Mouse (Mus musculus) limb, embryonic 13.5 days (tissue): ENCODE measurements around the gene Thrb. TPM values are rescaled to one million over a fixed set of nuclear protein-coding genes. Genes with fewer than 3 reads are reported as not detected.

Source experiments
- ATAC-seq: fragments of 200-750 bp; cut with Nextera tagmentation; 2 replicates; pipeline ENCODE4 v1.8.0; 2017; ENCODE audit warnings: low read depth, moderate number of reproducible peaks, moderate TSS enrichment; ENCODE audit not compliant: low FRiP score
- H3K27ac ChIP-seq: fragments of 300-500 bp; sonication (generic); 2 replicates; pipeline ENCODE4 v1.5.1; 2015; ENCODE audit warnings: inconsistent platforms, mild to moderate bottlenecking, moderate library complexity
- H3K27me3 ChIP-seq: fragments of 300-500 bp; sonication (generic); 2 replicates; pipeline ENCODE4 v1.6.1; 2015; ENCODE audit warnings: mild to moderate bottlenecking, inconsistent platforms
- H3K36me3 ChIP-seq: fragments of 300-500 bp; sonication (generic); 2 replicates; pipeline ENCODE4 v1.6.1; 2015; ENCODE audit warnings: inconsistent platforms, mild to moderate bottlenecking, moderate library complexity
- H3K4me1 ChIP-seq: fragments of 300-500 bp; sonication (generic); 2 replicates; pipeline ENCODE4 v1.6.1; 2015; ENCODE audit warnings: inconsistent platforms
- H3K4me2 ChIP-seq: fragments of 300-500 bp; sonication (generic); replicated peaks from 2 replicates; pipeline ENCODE4 v1.6.1; 2015; ENCODE audit warnings: inconsistent platforms, mild to moderate bottlenecking, moderate library complexity
- H3K4me3 ChIP-seq: fragments of 300-500 bp; sonication (generic); 2 replicates; pipeline ENCODE4 v1.5.1; 2015; ENCODE audit warnings: moderate library complexity, mild to moderate bottlenecking, inconsistent platforms
- H3K9ac ChIP-seq: fragments of 300-500 bp; sonication (generic); 2 replicates; pipeline ENCODE4 v1.6.1; 2015; ENCODE audit warnings: mild to moderate bottlenecking, inconsistent platforms
- H3K9me3 ChIP-seq: fragments of 300-500 bp; sonication (generic); 2 replicates; pipeline ENCODE4 v1.6.1; 2016; ENCODE audit warnings: inconsistent platforms
- WGBS: fragments of 180-500 bp; shearing (Covaris S2); methylation state at CpG from one replicate; pipeline ENCODE4 v1.1.7; 2015; 5-methylcytosine and 5-hydroxymethylcytosine counted together
- polyA plus RNA-seq: library from polyadenylated mRNA; unstranded; fragments of >200 nt; fragmentation: Nextera tagmentation; extraction: Ambion mirVana; gene quantifications from 2 replicates; pipeline ENCODE4 v1.2.1, GENCODE M21; 2015

Gene Thrb
- polyA plus RNA-seq, 1 experiment from 2014 or later = 1.2 TPM

DNA sequence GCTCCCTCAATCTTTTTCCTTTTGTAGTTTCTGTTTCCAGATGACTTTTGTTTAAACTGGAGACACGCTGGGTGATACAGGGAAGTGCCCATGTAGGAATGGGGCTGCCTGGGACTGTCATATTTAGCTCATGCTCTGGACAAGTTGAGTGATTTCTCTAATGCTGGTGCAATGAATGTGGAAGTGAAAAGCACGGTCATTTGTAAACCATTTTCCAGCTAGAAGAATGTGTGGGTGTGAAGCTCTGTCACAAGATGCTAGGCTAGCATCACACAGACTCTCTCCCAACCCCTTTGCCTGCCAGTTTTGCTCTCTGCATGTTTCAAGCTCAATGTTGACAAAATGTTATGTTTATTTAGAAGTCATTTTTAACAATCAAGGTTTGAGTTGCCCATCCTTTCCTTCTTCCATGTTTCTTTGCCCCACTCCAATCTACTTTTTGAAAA lies 83.7 kb downstream of the Thrb start:
- peaks cover 5% of the 10 kb centered on the region; the same call in 1 of the 2 replicates for H3K4me1 ChIP-seq
- H3K9me3 ChIP-seq = no peaks in the 10 kb centered on the region
- H3K4me3 ChIP-seq = no peak overlapping the region
- no peak overlapping the region for H3K4me2 ChIP-seq
- no peak for ATAC-seq
- H3K36me3 ChIP-seq = no peaks in the 10 kb centered on the region
- WGBS = 77% methylated on average over 2 of the region's 2 CpGs
- H3K27ac ChIP-seq = no peak overlapping the region
- no peaks in the 10 kb centered on the region for H3K27me3 ChIP-seq
- H3K9ac ChIP-seq = no peak overlapping the region

DNA sequence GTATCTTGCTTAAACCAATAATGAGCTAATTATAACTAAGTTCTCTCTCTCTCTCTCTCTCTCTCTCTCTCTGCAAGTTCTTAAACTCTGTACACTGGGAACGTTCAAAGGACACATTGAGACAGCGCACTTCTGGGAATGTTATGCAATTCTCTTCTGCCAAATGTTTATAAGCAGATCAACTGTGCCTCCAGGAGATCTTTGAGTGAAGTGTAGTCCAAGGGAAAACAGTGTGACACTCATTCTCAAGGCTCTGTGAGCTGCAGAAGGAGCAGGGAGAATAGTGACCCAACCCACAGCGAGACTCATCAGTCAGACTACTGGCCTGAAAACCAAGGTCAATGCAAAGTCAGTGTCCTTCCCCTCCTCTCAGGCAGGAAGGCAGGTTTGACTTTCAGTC lies 87.9 kb downstream of the Thrb start:
- no peak for ATAC-seq
- WGBS = 83% methylated on average over 3 of the region's 3 CpGs
- no peaks in the 10 kb centered on the region for H3K9me3 ChIP-seq
- H3K4me1 ChIP-seq = no peaks in the 10 kb centered on the region
- no peaks in the 10 kb centered on the region for H3K27me3 ChIP-seq
- H3K36me3 ChIP-seq = no peaks in the 10 kb centered on the region
- H3K27ac ChIP-seq = no peak overlapping the region
- no peak overlapping the region for H3K9ac ChIP-seq
- H3K4me2 ChIP-seq = no peak overlapping the region
- no peak overlapping the region for H3K4me3 ChIP-seq

DNA sequence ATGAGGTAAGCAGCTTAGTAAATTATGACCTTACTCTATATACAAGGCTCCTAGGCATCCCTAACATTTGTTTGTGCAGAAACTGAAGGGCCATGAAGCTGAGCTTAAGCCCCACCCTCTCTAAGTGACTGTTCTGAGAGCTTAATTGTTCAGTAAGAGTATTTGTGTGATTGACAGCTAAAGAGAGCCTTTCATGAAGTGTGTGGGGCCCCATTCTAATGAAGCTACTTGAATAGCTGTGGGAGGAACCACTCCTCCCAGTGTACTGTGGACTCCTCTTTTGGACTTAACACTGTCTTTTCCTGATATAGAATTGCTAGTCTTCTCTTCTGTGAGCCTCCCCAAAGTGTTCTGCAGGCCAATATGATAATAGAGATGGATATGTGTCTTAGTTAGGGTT lies 88.9 kb downstream of the Thrb start:
- H3K4me1 ChIP-seq = no peaks in the 10 kb centered on the region
- no peaks in the 10 kb centered on the region for H3K27me3 ChIP-seq
- no peaks in the 10 kb centered on the region for H3K9me3 ChIP-seq
- H3K9ac ChIP-seq = no peak overlapping the region
- no peak overlapping the region for H3K27ac ChIP-seq
- no peak for ATAC-seq
- no peak overlapping the region for H3K4me3 ChIP-seq
- H3K4me2 ChIP-seq = no peak overlapping the region
- no peaks in the 10 kb centered on the region for H3K36me3 ChIP-seq

DNA sequence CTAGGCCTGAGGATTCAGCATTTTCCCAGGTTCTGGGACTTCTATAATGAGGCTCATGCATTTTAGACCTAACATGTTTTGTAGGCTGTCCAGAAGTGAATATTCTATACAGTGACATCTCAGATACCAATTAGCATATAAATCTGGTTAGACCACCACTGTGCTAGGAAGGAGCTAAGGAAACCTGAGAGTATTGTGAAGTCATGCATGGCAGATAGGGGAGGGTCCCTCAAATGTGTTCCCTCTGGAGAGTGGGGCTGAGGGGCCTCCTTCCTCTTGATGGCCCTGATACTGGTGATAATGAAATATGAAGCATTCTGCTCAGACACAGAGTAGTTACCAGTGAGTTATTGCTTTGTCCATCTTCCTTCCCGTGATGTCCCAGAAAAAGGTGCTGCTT lies 91.8 kb downstream of the Thrb start:
- no peaks in the 10 kb centered on the region for H3K36me3 ChIP-seq
- WGBS = 89% methylated on average over 1 of the region's 1 CpGs
- no peak overlapping the region for H3K4me3 ChIP-seq
- H3K4me1 ChIP-seq = 0 out of 2 replicates have a peak, but pooled peaks cover 9% of the 10 kb centered on the region
- no peaks in the 10 kb centered on the region for H3K9me3 ChIP-seq
- H3K27ac ChIP-seq = no peak overlapping the region
- H3K27me3 ChIP-seq = no peaks in the 10 kb centered on the region
- ATAC-seq = no peak
- no peak overlapping the region for H3K9ac ChIP-seq
- no peak overlapping the region for H3K4me2 ChIP-seq

DNA sequence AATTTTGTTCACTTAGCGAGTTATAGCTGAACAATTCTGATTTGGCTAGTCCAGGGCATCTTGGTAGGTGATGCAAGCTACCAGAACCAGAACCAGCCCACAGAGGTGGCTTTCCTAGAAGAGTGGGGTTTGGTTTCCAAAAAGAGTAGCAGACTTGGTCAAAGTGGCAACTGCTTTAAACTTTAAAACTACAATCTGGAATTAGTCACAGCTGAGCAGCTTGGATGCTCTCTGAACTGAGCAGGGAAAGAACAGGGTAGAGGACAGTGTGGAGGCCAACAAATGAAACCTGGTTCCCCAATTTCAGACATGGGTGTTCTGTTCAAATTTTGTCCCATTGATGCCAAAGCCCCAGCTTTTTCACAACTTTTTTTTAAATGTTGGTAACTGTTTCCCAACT lies 93.4 kb downstream of the Thrb start:
- Histone ChIP-seq H3K27ac (no peak overlapping the region), H3K9me3 (no peaks in the 10 kb centered on the region), H3K4me2 (no peak overlapping the region), H3K4me3 (no peak overlapping the region), H3K27me3 (no peaks in the 10 kb centered on the region), H3K4me1 (0 out of 2 replicates have a peak, but pooled peaks cover 9% of the 10 kb centered on the region), H3K9ac (no peak overlapping the region), H3K36me3 (no peaks in the 10 kb centered on the region)
- WGBS = 89% methylated on average over 1 of the region's 1 CpGs
- ATAC-seq = no peak

DNA sequence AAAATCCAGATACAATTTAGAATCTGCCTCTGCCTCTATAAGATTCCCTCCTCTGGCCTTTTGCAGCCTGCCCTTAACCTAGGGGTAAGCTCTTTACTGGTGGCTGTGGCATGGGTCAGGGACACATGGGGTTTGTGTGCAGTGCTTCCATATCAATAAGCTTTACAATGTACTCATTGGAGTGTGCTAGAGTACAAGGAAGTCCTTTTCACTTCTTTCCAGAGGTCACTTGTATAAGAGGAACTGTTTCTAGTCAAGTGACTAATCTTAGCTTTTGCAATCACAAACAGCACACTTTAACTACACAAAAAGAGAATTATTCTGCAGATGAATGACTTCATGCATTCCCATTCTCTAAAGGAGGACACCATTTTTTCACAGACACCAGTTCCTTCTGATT lies 96.7 kb downstream of the Thrb start:
- Histone ChIP-seq H3K27me3 (no peaks in the 10 kb centered on the region), H3K9ac (no peak overlapping the region), H3K9me3 (no peaks in the 10 kb centered on the region), H3K4me3 (no peak overlapping the region), H3K27ac (no peak overlapping the region), H3K36me3 (no peaks in the 10 kb centered on the region), H3K4me2 (no peak overlapping the region), H3K4me1 (0 out of 2 replicates have a peak, but pooled peaks cover 9% of the 10 kb centered on the region)
- no peak for ATAC-seq

DNA sequence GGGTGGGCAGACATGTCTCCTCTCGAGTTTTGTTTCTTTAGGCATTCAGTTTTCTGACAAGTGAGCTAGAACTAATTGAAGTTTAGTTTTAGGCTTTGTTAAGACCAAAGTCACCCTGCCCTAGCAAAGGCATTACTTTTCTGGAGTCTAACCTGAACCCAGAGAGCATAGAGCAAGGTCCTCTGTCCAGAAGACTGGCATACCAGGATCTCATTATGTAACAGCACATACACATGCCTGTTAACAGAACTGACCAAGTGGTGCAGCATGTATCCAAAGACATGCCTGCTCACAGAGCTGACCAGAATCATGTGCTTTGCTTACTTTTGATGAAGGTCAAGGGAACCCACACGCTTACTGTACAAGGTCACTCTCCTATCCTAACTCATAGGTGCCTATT lies 107.9 kb downstream of the Thrb start:
- H3K9me3 ChIP-seq = no peaks in the 10 kb centered on the region
- no peak for ATAC-seq
- no peak overlapping the region for H3K27ac ChIP-seq
- no peaks in the 10 kb centered on the region for H3K36me3 ChIP-seq
- H3K4me3 ChIP-seq = no peak overlapping the region
- no peaks in the 10 kb centered on the region for H3K27me3 ChIP-seq
- H3K4me1 ChIP-seq = no peaks in the 10 kb centered on the region
- H3K4me2 ChIP-seq = no peak overlapping the region
- no peak overlapping the region for H3K9ac ChIP-seq
- 69% methylated on average over 2 of the region's 2 CpGs for WGBS

DNA sequence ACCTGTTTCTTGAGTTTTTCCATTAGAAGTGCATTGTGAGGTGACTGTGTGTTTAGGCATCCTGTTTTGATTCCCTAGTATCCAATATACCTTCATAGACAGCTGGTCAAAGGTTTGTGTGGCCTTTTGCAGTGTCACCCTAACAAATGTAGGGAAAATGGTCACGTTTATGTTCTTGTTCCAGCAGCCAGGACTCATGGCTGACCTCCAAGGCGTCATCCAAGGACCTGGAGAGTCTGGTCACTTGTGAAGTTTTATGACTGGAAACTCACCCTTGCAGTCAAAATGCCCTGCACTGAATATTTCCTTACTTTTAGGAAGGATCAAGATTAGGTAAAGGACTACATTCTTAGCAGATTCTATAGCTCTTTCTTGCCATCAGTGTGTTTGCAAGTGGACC lies 114.3 kb downstream of the Thrb start:
- Histone ChIP-seq H3K27ac (no peak overlapping the region), H3K4me1 (no peaks in the 10 kb centered on the region), H3K9me3 (no peaks in the 10 kb centered on the region), H3K4me2 (no peak overlapping the region), H3K9ac (no peak overlapping the region), H3K36me3 (no peaks in the 10 kb centered on the region), H3K4me3 (no peak overlapping the region), H3K27me3 (no peaks in the 10 kb centered on the region)
- ATAC-seq = no peak
- 56% methylated on average over 2 of the region's 2 CpGs for WGBS

DNA sequence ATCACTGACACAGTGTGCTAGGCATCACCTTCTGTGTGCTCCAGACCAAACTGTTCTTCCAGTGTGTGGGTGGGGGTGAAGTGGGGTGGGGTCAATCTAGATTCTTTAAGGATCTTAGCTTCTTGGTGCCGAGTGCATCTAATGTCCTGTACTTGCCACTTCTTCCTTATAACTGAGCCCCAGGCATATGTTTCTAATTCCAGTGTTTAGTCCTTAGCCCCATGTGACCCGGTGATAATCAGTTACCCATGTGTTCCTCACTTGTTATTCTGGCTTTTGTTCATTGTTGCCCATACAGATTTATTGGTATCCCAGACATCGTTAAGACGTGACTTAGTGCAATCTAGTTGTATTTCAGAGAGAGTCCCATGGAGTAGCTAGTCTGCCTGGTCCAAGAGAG lies 121.9 kb downstream of the Thrb start:
- Histone ChIP-seq H3K9me3 (no peaks in the 10 kb centered on the region), H3K27ac (no peak overlapping the region), H3K4me3 (no peak overlapping the region), H3K4me1 (no peaks in the 10 kb centered on the region), H3K27me3 (no peaks in the 10 kb centered on the region), H3K36me3 (no peaks in the 10 kb centered on the region), H3K4me2 (no peak overlapping the region), H3K9ac (no peak overlapping the region)
- 14% methylated on average over 4 of the region's 4 CpGs for WGBS
- ATAC-seq = 0 out of 2 replicates have a peak, but pooled peaks have one; percentile 19

DNA sequence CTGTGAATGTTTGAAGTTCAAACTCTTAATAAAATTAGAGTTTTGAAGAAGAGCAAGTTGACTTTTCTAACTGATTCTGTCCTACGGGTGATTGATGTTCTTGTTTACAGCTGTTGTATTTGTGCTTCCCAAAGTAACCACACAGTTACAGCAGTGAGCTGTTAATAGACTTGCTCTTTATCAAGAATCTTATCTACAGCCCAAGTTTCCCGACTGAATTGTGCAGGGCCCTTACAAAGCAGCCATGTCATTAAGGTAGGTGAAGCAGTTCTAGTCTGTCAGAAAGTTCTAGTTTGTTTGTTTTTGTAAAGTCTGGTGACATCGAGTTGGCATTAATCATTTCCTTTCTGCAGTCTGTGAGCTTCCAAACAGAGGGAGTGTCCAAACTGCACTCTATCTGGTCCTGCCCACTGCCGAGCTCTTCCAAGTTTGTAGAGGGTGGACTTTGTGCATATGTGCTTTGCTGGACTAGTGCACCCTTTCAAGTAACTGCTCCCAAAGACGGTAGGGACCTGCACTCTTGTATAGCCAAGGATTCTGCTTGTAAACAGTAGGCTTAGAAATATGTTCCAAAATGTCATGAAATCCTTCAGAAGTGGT lies 124.2 kb downstream of the Thrb start:
- no peak overlapping the region for H3K27ac ChIP-seq
- H3K27me3 ChIP-seq = no peaks in the 10 kb centered on the region
- H3K36me3 ChIP-seq = no peaks in the 10 kb centered on the region
- no peak for ATAC-seq
- H3K4me1 ChIP-seq = no peaks in the 10 kb centered on the region
- H3K9ac ChIP-seq = no peak overlapping the region
- H3K9me3 ChIP-seq = no peaks in the 10 kb centered on the region
- WGBS = 48% methylated on average over 5 of the region's 5 CpGs
- H3K4me2 ChIP-seq = no peak overlapping the region
- H3K4me3 ChIP-seq = no peak overlapping the region

DNA sequence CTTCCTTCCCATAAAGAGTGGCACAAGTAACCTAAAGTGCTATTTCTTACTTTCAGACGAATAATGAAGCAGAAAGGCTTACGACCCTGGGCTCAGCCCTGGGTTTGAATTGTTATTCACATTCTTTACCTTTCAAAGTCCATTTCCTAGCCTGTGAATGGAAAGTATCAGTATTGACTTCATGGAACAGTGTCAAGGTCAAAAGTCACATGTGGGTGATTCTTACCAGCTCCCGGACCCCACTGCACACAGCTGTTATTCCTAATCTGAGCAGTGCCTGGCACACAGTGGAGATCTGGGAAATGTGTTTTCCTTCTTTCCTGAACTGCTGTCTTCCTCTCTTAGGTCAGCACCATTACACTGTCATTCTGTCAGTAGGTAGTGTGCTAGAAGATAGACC lies 125.3 kb downstream of the Thrb start:
- H3K9ac ChIP-seq = no peak overlapping the region
- no peak for ATAC-seq
- H3K27ac ChIP-seq = no peak overlapping the region
- WGBS = 21% methylated on average over 3 of the region's 3 CpGs
- H3K4me1 ChIP-seq = no peaks in the 10 kb centered on the region
- no peaks in the 10 kb centered on the region for H3K9me3 ChIP-seq
- H3K4me3 ChIP-seq = no peak overlapping the region
- H3K4me2 ChIP-seq = no peak overlapping the region
- no peaks in the 10 kb centered on the region for H3K36me3 ChIP-seq
- H3K27me3 ChIP-seq = no peaks in the 10 kb centered on the region

DNA sequence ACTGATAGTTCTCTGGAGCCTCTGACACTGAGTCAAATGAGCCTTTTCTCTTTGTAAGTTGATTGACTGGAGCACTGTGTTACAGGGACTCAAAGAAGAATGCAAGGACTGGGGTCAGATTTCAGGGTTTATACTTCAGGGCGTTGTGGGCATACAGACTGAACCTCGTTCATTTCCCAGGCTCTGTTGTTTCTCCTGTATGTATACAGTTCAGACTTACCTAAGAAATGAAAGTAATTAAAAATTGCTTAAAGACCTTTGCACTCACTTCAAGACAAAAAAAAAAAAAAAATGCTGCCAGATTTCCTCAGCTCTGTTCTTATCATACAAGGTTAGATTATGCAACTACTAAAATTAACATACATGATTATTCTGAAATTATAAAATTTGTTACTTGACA lies 126.2 kb downstream of the Thrb start:
- no peak for ATAC-seq
- H3K4me1 ChIP-seq = no peaks in the 10 kb centered on the region

DNA sequence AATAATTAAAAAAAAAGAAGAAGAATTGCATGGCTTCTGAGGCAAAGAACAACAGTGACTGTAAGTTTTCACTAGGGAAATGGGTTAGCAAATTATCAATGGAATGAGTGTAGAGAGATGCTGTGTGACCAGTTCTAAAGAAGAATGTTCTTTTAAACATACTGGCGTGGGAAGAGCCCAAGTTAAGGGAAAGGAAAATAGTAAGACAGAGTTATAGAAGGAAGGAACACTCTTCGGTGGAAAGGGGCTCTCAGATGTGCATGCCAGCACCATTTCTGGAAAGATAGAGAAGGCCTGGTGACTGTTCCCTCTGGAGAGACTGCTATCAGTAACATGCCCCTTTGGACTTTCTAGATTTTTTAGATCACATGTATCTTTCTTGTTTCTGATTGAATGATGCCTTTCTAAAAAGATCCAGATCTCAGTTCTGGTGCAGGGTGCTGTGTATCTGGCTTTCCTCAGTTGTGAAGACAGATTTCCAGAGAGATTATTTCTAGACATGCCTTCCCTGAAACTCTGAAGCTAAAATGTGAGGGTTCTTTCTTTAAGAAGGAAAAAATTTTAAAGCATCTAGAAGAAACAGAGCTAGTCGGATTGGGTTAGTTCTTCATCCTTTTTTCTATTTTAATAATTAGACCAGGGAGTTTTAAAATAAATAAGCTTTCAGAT lies 144.0 kb downstream of the Thrb start:
- Histone ChIP-seq H3K27me3 (no peaks in the 10 kb centered on the region), H3K4me1 (no peaks in the 10 kb centered on the region), H3K27ac (no peak overlapping the region), H3K9ac (no peak overlapping the region), H3K36me3 (no peaks in the 10 kb centered on the region), H3K4me2 (no peak overlapping the region), H3K9me3 (no peaks in the 10 kb centered on the region), H3K4me3 (no peak overlapping the region)
- no peak for ATAC-seq
- 75% methylated on average over 3 of the region's 3 CpGs for WGBS

More for the DNA sequence above, 126.2 kb downstream of the Thrb start:
- Histone ChIP-seq H3K4me2 (no peak overlapping the region), H3K9me3 (no peaks in the 10 kb centered on the region), H3K36me3 (no peaks in the 10 kb centered on the region), H3K9ac (no peak overlapping the region), H3K4me3 (no peak overlapping the region), H3K27ac (no peak overlapping the region), H3K27me3 (no peaks in the 10 kb centered on the region)
- WGBS = 7% methylated on average over 2 of the region's 2 CpGs
